Mouse (Mus musculus) myocyte (in vitro differentiated cells): ENCODE data around the gene Angptl6.

Source experiments
- CEBPB ChIP-seq: IDR thresholded peaks from 2 replicates; pipeline ENCODE4 v1.6.1; 2011; ENCODE audit warnings: mild to moderate bottlenecking, moderate library complexity; ENCODE audit not compliant: poor library complexity, insufficient read depth, severe bottlenecking
- E2F4 ChIP-seq: IDR thresholded peaks from one replicate; pipeline ENCODE4 v1.6.1; 2011; ENCODE audit warnings: mild to moderate bottlenecking, control low read depth, moderate library complexity; ENCODE audit not compliant: insufficient read depth
- MAX ChIP-seq: IDR thresholded peaks from one replicate; pipeline ENCODE4 v1.6.1; 2011; ENCODE audit warnings: low read depth, mild to moderate bottlenecking, control low read depth
- MYOD1 ChIP-seq, 3 experiments: IDR thresholded peaks; one replicate each; pipeline ENCODE4 v1.6.1; 2011; ENCODE audit warnings: control low read depth in 2 of 3, low read depth in 2 of 3, mild to moderate bottlenecking in 2 of 3, moderate library complexity in 1 of 3; ENCODE audit not compliant: insufficient read length in 2 of 3, control insufficient read depth in 1 of 3
- POLR2A ChIP-seq: IDR thresholded peaks from one replicate; pipeline ENCODE4 v1.6.1; 2011; ENCODE audit warnings: low read depth, mild to moderate bottlenecking, control low read depth, moderate library complexity; ENCODE audit not compliant: insufficient read length
- TCF12 ChIP-seq: IDR thresholded peaks from one replicate; pipeline ENCODE4 v1.6.1; 2011; ENCODE audit warnings: mild to moderate bottlenecking, control low read depth; ENCODE audit not compliant: poor library complexity, insufficient read depth, severe bottlenecking
- TCF3 ChIP-seq: IDR thresholded peaks from one replicate; pipeline ENCODE4 v1.6.1; 2011; ENCODE audit warnings: low read depth, control low read depth; ENCODE audit not compliant: insufficient read length
- USF1 ChIP-seq: IDR thresholded peaks from one replicate; pipeline ENCODE4 v1.6.1; 2011; ENCODE audit warnings: low read depth, mild to moderate bottlenecking, control low read depth, moderate library complexity

DNA sequence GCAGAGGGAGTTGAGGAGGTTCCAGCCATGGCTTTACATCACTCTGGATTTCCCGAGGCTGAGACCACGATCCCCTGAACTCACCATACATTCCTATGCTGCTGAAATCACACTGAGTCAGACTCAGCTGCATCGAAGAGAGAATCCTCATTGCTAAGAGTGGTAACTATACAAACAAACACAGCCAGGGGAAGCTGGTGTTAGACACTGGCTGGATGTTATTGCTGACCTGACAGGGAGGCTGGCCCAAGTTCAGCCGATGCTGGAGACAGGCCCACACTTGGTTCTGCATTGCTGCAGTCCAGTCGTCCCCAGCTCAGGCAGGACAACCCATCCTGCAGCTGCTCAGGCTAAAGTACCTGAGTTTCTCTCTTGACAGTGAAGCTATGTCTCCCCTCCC is 53.7 kb downstream of the Angptl6 start:
- TF ChIP-seq TCF3 = no peak
- TF ChIP-seq MYOD1 (IDR thresholded peaks at IDR 0.05; ENCODE audit: control insufficient read depth in 1 of 3, insufficient read length in 2 of 3, low read depth in 2 of 3) = no peak
- no peak for TF ChIP-seq TCF12
- no peak for TF ChIP-seq E2F4
- no peak for TF ChIP-seq POLR2A
- no peak for TF ChIP-seq CEBPB
- TF ChIP-seq USF1 = no peak
- no peak for TF ChIP-seq MAX
